Mouse (Mus musculus): ENCODE data around the gene Ap5s1. TPM values are rescaled to one million over a fixed set of nuclear protein-coding genes. Genes with fewer than 3 reads are reported as not detected.

Gene Ap5s1
- polyA plus RNA-seq (2012; rRNA removed) = 40.0 and 44.7 TPM in 2 replicates

- DNase-seq (ENCODE audit: low spot score) = no peak
These were observed at the start of gene Ap5s1 for GRCm38 (mm10) chr2:131206778-131207177. Ap5s1 (plus strand) TSS chr2:131207078.

- no peak for DNase-seq (ENCODE audit: low spot score)
These were observed 47.4 kb upstream of the Ap5s1 start for GRCm38 (mm10) chr2:131159491-131159910.

- peak; percentile 81 for DNase-seq (ENCODE audit: low spot score)
These were observed 46.8 kb upstream of the Ap5s1 start, which contains the start of gene 1700037H04Rik for GRCm38 (mm10) chr2:131159938-131160581. 1700037H04Rik (minus strand) TSS chr2:131160081.

- DNase-seq (ENCODE audit: low spot score) = no peak
These were observed 46.2 kb upstream of the Ap5s1 start for GRCm38 (mm10) chr2:131160671-131161111.

GRCm38 (mm10) chr2:131163924-131164323 lies 43.0 kb upstream of the Ap5s1 start:
- DNase-seq (ENCODE audit: low spot score) = no peak

- DNase-seq (ENCODE audit: low spot score) = no peak
These were observed 40.7 kb upstream of the Ap5s1 start for GRCm38 (mm10) chr2:131166172-131166571.

- no peak for DNase-seq (ENCODE audit: low spot score)
These were observed 38.9 kb upstream of the Ap5s1 start for GRCm38 (mm10) chr2:131167984-131168383.

GRCm38 (mm10) chr2:131168914-131169313 lies 38.0 kb upstream of the Ap5s1 start:
- no peak for DNase-seq (ENCODE audit: low spot score)

- DNase-seq (ENCODE audit: low spot score) = no peak
These were observed 35.9 kb upstream of the Ap5s1 start for GRCm38 (mm10) chr2:131170936-131171335.

GRCm38 (mm10) chr2:131171401-131172104 lies 35.3 kb upstream of the Ap5s1 start:
- DNase-seq (ENCODE audit: low spot score) = peak; percentile 57

- DNase-seq (ENCODE audit: low spot score) = no peak
These were observed 34.6 kb upstream of the Ap5s1 start for GRCm38 (mm10) chr2:131172322-131172721.

GRCm38 (mm10) chr2:131174700-131175099 lies 32.2 kb upstream of the Ap5s1 start:
- no peak for DNase-seq (ENCODE audit: low spot score)

- DNase-seq (ENCODE audit: low spot score) = no peak
These were observed 31.5 kb upstream of the Ap5s1 start for GRCm38 (mm10) chr2:131175286-131175944.

- no peak for DNase-seq (ENCODE audit: low spot score)
These were observed 31.0 kb upstream of the Ap5s1 start for GRCm38 (mm10) chr2:131175945-131176309.

- no peak for DNase-seq (ENCODE audit: low spot score)
These were observed 30.4 kb upstream of the Ap5s1 start for GRCm38 (mm10) chr2:131176491-131176890.

- no peak for DNase-seq (ENCODE audit: low spot score)
These were observed 28.9 kb upstream of the Ap5s1 start for GRCm38 (mm10) chr2:131177932-131178331.

GRCm38 (mm10) chr2:131178828-131179245 lies 28.0 kb upstream of the Ap5s1 start:
- peak; percentile 52 for DNase-seq (ENCODE audit: low spot score)

GRCm38 (mm10) chr2:131179246-131179886 lies 27.5 kb upstream of the Ap5s1 start:
- DNase-seq (ENCODE audit: low spot score) = peak; percentile 67

GRCm38 (mm10) chr2:131179990-131180587 lies 26.8 kb upstream of the Ap5s1 start, which contains the start of gene Cenpb:
Cenpb (minus strand) TSS chr2:131180067.
- DNase-seq (ENCODE audit: low spot score) = peak; percentile 84

- DNase-seq (ENCODE audit: low spot score) = no peak
These were observed 20.5 kb upstream of the Ap5s1 start for GRCm38 (mm10) chr2:131186343-131186742.

- DNase-seq (ENCODE audit: low spot score) = peak; percentile 71
These were observed 19.9 kb upstream of the Ap5s1 start, which contains the start of the genes Cdc25b and Spef1 for GRCm38 (mm10) chr2:131186771-131187601. Cdc25b (plus strand) TSS chr2:131186949. Spef1 (minus strand) TSS chr2:131187282.
